Mouse (Mus musculus) adrenal gland, adult 10 weeks (tissue): ENCODE data around the gene Ndufs4. TPM values are rescaled to one million over a fixed set of nuclear protein-coding genes. Genes with fewer than 3 reads are reported as not detected.

Source experiments
- polyA plus RNA-seq: library from polyadenylated mRNA; stranded (reverse); fragments of 350-450 nt; fragmentation: Illumina TruSeq; extraction: RNeasy Lipid Tissue Mini Kit (QIAGEN cat#74804); gene quantifications from one replicate; pipeline ENCODE4 v1.2.3, GENCODE M21; 2014; ENCODE audit warnings: low read depth, low replicate concordance

Gene Ndufs4
- polyA plus RNA-seq = 302 TPM

DNA sequence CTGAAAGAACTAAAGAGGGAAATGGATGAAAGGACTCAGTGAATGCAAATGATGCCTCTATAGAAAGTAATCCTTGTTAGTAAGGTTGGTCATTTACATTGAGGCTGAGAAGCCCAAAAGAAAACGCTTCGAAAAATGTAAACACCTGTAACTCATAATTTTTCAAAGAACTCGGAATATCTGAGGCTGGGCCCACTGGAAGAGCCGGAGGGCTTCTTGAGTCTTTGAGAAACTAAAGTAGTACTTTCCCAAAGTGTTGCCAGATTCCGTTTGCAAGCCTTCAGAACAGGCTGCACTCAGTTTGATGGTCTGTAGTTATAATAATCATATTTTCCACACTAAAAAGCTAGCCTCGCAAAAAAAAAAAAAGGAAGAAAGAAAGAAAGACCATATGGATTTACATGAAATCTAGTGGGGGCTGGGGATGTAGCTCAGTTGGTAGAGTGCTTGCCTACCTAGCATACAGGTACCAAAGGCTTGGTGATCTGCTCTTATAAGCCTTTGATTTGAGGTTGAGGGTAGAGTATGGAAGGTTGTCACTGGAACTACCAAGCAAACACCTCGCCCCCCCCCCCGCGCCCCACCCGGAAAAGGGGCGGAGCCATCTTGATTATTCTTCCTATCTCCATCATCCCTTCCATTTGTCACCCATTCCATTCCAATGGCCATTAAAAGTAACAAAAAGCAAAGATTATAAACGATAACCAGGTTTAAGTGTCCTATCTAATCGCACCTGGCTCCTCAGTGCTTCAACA, at the start of gene Ndufs4:
Ndufs4 (minus strand) TSS at position 48 of the 755 bp plus-strand sequence.

Other genes with a start within 250 kb of the Ndufs4 start
- 7.1 TPM for gene Fst, start 70.7 kb upstream of the Ndufs4 start, polyA plus RNA-seq